Mouse (Mus musculus) cerebellum, adult 2 months (tissue): Measurements from ENCODE around the gene Brinp2.

ENCODE experiments used
- CTCF ChIP-seq: fragments of 200-500 bp; IDR thresholded peaks from 2 replicates; pipeline ENCODE4 v1.5.1; 2011; ENCODE audit warnings: low read depth, mild to moderate bottlenecking, control low read depth, low read length, moderate library complexity, borderline replicate concordance; ENCODE audit not compliant: insufficient read depth
- POLR2A ChIP-seq: fragments of 200-500 bp; IDR thresholded peaks from 2 replicates; pipeline ENCODE4 v1.6.1; 2011; ENCODE audit warnings: low read length, control low read depth, borderline replicate concordance; ENCODE audit not compliant: insufficient read depth

DNA sequence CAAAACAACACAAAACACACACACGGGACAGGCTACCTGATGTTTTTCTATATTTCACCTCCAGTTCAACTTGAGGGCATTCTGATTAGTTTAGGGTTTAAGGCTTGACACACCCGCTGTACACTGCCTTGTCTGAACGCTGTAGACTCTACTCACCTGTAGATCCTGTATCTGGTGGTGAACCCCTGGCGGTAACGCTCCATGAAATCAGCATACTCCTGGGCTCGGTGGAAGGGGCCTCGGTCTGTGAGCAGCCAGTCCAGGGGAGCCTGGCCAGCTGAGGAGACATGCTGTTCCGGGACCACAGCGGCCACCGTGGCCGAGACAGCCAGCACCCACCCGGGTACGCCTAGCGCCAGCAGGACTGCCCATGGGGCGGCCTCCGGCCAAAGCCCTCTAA lies 60.9 kb downstream of the Brinp2 start:
- TF ChIP-seq POLR2A (no peak), CTCF (no peak)
